Mouse (Mus musculus) heart, postnatal 0 days (tissue): ENCODE data around the gene Pcsk7. TPM values are rescaled to one million over a fixed set of nuclear protein-coding genes. Genes with fewer than 3 reads are reported as not detected.
A peak's percentile ranks its signal among the peaks of the same experiment; 100 is the strongest.

ENCODE experiments used
- ATAC-seq: fragments of 200-750 bp; cut with Nextera tagmentation; 2 replicates; pipeline ENCODE4 v1.8.0; 2017; ENCODE audit warnings: low read depth, moderate number of reproducible peaks, moderate library complexity; ENCODE audit not compliant: insufficient read depth
- DNase-seq: peaks from one replicate; pipeline ENCODE4 v3.0.0-alpha.2; 2016; ENCODE audit warnings: low spot score
- H3K27ac ChIP-seq: fragments of 300-500 bp; sonication (generic); 2 replicates; pipeline ENCODE4 v1.5.1; 2014; ENCODE audit warnings: low read depth, mild to moderate bottlenecking
- H3K27me3 ChIP-seq: fragments of 300-500 bp; sonication (generic); 2 replicates; pipeline ENCODE4 v1.6.1; 2014; ENCODE audit warnings: low read length, mixed read lengths; ENCODE audit not compliant: control insufficient read depth, insufficient read depth
- H3K36me3 ChIP-seq: fragments of 300-500 bp; sonication (generic); replicated peaks from 2 replicates; pipeline ENCODE4 v1.6.1; 2014; ENCODE audit warnings: low read length, mixed read lengths; ENCODE audit not compliant: control insufficient read depth, insufficient read depth
- H3K4me1 ChIP-seq: fragments of 300-500 bp; sonication (generic); 2 replicates; pipeline ENCODE4 v1.6.1; 2014; ENCODE audit warnings: antibody characterized with exemption; ENCODE audit not compliant: control insufficient read depth, insufficient read depth
- H3K4me2 ChIP-seq: fragments of 300-500 bp; sonication (generic); 2 replicates; pipeline ENCODE4 v1.6.1; 2014; ENCODE audit warnings: low read depth, mild to moderate bottlenecking, low read length, moderate library complexity
- H3K4me3 ChIP-seq: fragments of 300-500 bp; sonication (generic); 2 replicates; pipeline ENCODE4 v1.5.1; 2014; ENCODE audit warnings: low read depth, low read length
- H3K9ac ChIP-seq: fragments of 300-500 bp; sonication (generic); replicated peaks from 2 replicates; pipeline ENCODE4 v1.6.1; 2014; ENCODE audit warnings: low read depth, low read length, mixed read lengths
- H3K9me3 ChIP-seq: fragments of 300-500 bp; sonication (generic); replicated peaks from 2 replicates; pipeline ENCODE4 v1.6.1; 2016; ENCODE audit warnings: low read length; ENCODE audit not compliant: control insufficient read depth
- CTCF ChIP-seq: IDR thresholded peaks from 2 replicates; pipeline ENCODE4 v1.5.1; 2016; ENCODE audit warnings: antibody characterized with exemption, control low read depth, low read depth
- EP300 ChIP-seq: IDR thresholded peaks from 2 replicates; pipeline ENCODE4 v1.6.1; 2016; ENCODE audit warnings: antibody characterized with exemption, low read depth
- WGBS: fragments of 180-500 bp; shearing (Covaris S2); extraction: QIAGEN DNeasy Blood & Tissue Kit; methylation state at CpG from one replicate; pipeline ENCODE4 v1.1.7; 2014; 5-methylcytosine and 5-hydroxymethylcytosine counted together
- polyA plus RNA-seq: library from polyadenylated mRNA; unstranded; fragments of >200 nt; fragmentation: Nextera tagmentation; extraction: Ambion mirVana; gene quantifications from 2 replicates; pipeline ENCODE4 v1.2.1, GENCODE M21; 2015
- total RNA-seq: library from RNA; depleted of rRNA; stranded (reverse); fragments of >200 nt; gene quantifications from 2 replicates; pipeline ENCODE4 v1.2.3, GENCODE M21; 2014; ENCODE audit warnings: low replicate concordance

Pcsk7 gene
- total and polyA plus RNA-seq, 2 experiments from 2014 or later = 15.0 to 57.1 TPM

DNA sequence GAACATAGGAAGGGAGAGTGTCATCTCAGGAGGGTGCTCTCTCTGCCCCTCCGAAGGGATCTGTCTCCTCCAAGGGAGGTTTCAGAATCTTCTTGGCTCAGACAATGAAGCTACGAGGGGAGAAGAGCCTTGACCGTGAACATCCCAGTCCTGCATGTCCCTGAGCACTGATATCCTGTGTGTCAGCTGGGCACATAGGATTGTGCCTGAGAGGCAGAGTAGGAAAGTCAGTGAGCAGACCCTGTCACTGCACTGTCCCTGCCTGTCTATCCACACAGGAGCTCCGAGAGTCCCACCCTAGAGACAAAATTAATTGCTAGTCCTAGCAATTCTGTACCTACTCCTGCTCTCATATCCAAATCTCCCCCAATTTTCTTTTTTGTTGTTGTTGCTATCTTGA lies 45.8 kb downstream of the Pcsk7 start:
- peaks cover 52% of the 10 kb centered on the region for H3K36me3 ChIP-seq
- peaks cover 12% of the 10 kb centered on the region for H3K4me1 ChIP-seq
- no peak overlapping the region for H3K27ac ChIP-seq
- TF ChIP-seq EP300 = no peak
- no peak for TF ChIP-seq CTCF
- no peak overlapping the region for H3K4me2 ChIP-seq
- 93% methylated on average over 4 of the region's 4 CpGs for WGBS
- no peak overlapping the region for H3K4me3 ChIP-seq
- no peaks in the 10 kb centered on the region for H3K9me3 ChIP-seq
- DNase-seq (no peak), ATAC-seq (no peak)
- H3K9ac ChIP-seq = no peak overlapping the region
- H3K27me3 ChIP-seq = no peaks in the 10 kb centered on the region

DNA sequence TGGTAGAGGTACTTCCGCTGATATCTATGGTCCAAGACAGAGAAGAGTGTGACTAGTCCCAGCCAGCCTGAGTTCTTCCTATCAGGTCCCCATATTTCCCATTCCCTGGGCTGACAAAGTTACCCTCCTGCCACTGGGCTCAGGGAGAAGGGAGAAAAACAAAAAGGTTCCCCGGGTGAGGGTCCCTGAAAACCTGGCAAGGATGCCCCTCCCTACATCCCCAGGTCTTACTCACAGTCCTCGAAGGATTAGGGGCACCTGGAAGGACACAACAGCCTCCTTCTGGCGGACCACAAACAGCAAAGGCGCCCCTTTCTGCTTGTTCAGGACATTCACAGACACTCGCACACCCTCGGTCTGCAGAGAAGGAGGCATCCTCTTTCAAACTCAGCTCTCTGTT lies 46.6 kb downstream of the Pcsk7 start:
- Histone ChIP-seq H3K9me3 (no peaks in the 10 kb centered on the region), H3K27ac (no peak overlapping the region), H3K36me3 (peaks cover 44% of the 10 kb centered on the region), H3K27me3 (no peaks in the 10 kb centered on the region), H3K4me2 (peak overlapping the region; percentile 81), H3K4me3 (peak overlapping the region; percentile 87; the same call in 1 of the 2 replicates), H3K4me1 (peaks cover 12% of the 10 kb centered on the region), H3K9ac (no peak overlapping the region)
- 76% methylated on average over 7 of the region's 7 CpGs for WGBS
- ATAC-seq (no peak), DNase-seq (no peak)
- TF ChIP-seq CTCF = no peak
- no peak for TF ChIP-seq EP300

DNA sequence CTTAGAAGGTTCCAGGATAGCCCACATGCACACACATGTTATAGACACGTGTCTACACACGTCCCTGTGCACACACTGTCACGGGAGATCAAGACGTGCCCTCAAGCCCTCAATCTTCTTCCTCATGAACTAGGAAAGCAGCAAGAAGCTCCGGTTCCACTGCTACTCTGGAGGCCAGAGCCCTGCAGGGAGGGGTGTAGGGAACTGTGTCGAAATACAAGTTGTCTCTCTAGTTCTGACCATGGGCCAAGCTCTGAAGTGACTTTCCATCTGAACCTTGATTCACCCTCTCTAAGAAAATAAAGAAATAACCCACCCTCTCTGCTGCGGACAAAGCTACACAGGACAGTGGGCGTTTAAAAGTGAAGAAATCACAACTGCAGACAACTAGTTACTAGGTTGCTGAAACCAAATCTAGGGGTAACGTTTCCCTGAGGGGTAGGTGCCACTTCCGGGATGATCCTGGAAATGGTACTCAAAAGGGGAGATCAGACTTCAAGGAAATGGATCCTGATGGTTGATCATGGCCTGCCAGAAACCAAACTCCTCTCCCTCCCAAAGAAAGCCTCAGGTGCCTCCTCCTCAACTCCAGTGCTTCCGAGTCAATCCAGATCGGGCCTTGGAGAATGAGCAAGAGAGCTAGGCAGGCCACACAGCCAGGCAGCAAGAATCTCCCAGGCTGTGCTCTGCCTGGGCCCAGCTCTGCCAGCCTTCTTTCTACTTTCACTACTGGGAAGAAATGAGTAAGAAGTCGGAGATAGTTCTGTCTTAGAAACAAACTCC lies 47.4 kb downstream of the Pcsk7 start:
- no peak for ATAC-seq

DNA sequence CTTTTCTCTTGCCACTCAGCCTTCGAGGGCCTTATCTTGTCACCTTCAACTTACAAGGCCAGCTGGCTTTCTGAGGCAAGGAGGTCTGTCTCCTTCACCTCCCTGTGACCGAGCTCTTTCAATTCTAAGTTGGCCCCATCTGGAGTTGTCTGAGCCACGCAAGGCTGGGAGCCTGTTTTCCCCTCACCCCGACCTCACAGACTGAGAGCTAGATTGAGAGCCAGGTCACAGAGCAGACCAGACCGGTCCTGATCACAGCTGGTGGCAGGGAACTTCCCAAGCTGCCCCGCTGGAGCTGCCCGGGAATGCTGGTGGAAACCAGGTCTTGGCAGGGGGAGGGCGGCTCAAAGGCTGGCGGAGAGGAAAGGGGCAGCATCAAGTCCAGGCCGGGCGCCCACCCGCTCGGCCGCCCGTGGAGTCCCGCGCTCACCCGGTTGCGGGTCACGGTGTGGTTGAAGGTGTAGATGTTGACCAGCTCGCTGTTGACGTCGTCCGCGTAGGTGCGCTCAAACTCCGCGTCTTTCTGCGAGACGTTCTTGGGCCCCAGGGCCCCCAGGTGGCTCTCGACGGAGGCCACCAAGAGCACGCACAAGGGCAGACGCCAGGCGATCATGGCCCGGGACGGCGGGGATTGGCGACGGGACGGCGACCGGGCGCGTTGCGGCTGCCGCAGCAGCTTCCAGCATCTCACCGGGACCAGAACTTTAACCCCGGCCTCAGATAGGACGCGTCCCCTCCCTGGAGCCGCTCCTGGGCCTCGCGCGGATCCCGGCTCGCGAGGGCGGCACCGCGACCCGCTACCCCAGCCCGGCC lies 48.2 kb downstream of the Pcsk7 start:
- Histone ChIP-seq H3K9ac (peak overlapping the region; percentile 93), H3K4me3 (peak overlapping the region; percentile 87), H3K36me3 (peaks cover 28% of the 10 kb centered on the region), H3K9me3 (no peaks in the 10 kb centered on the region), H3K4me2 (peak overlapping the region; percentile 81), H3K27me3 (no peaks in the 10 kb centered on the region), H3K4me1 (peaks cover 12% of the 10 kb centered on the region), H3K27ac (peak overlapping the region; percentile 95)
- DNase-seq = peak; percentile 54
- TF ChIP-seq EP300 (no peak), CTCF (no peak)
- peak; percentile 51 for ATAC-seq
- under 1% methylated on average over 61 of the region's 63 CpGs for WGBS

More for the DNA sequence above, 47.4 kb downstream of the Pcsk7 start:
- Histone ChIP-seq H3K9ac (peak overlapping the region; percentile 93), H3K36me3 (peaks cover 35% of the 10 kb centered on the region), H3K4me1 (peaks cover 12% of the 10 kb centered on the region), H3K9me3 (no peaks in the 10 kb centered on the region), H3K27ac (peak overlapping the region; percentile 95), H3K4me2 (peak overlapping the region; percentile 81), H3K4me3 (peak overlapping the region; percentile 87), H3K27me3 (no peaks in the 10 kb centered on the region)
- no peak for TF ChIP-seq CTCF
- no peak for TF ChIP-seq EP300
- DNase-seq = no peak
- 45% methylated on average over 13 of the region's 13 CpGs for WGBS

DNA sequence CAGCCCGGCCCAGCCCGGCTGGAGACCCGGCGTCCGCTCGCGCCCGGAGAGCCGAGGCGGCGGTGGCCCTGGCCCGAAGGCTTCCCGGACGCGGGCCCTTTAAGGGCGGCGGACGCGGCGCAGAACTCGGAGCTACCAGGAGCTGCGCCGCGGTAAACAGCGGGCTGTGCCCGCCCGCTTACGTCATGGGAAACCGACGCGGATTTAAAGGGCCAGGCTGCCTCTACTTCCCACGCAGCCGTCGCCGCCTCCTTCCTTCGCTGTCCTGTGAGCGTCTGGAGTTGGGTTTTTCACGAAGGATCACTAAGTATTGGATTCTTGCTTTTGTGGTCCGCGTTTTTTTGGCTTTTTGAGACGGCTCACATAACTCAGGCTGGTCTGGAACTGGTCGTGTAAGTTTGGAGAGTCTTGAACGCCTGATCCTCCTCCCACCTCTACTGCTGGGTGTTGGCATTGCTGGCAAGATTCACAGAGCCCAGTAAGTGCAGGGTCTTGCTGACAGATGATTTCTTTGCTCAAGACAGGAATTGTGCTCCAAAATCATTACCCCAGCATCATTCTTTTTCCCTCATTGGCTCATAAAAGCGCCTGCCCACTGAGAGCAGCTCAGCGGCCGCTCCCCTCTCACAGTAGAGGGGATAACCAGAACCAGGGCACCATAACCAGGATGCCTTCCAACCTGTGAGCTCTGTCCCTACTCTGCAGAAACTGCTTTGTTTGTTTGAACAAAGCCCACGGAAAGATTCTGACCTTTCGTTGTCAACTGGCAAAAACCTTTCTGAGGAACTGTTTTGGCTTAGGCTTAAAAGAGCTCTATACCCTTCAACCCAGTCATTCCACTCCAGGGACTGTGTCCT lies 49.0 kb downstream of the Pcsk7 start, which contains the start of gene Sidt2:
Sidt2 (minus strand) TSS at position 152 of the 857 bp plus-strand sequence.
- peaks cover 12% of the 10 kb centered on the region for H3K4me1 ChIP-seq
- H3K4me2 ChIP-seq = peak within 1 kb of the TSS; percentile 81
- H3K9me3 ChIP-seq = no peaks in the 10 kb centered on the region
- DNase-seq (peak; percentile 89), ATAC-seq (peak; percentile 94)
- H3K9ac ChIP-seq = peak within 1 kb of the TSS; percentile 93
- H3K27ac ChIP-seq = peak within 1 kb of the TSS; percentile 95
- under 1% methylated on average over 48 of the region's 48 CpGs for WGBS
- no peak for TF ChIP-seq CTCF
- peak within 1 kb of the TSS; percentile 87 for H3K4me3 ChIP-seq
- peaks cover 19% of the 10 kb centered on the region for H3K36me3 ChIP-seq
- no peaks in the 10 kb centered on the region for H3K27me3 ChIP-seq
